Mouse (Mus musculus) kidney, postnatal 25 days (tissue): ENCODE data around the gene Lrrn4.

ENCODE experiments used
- DNase-seq, 2 experiments: peaks; one replicate each; pipeline ENCODE4 v3.0.0; 2021; ENCODE audit warnings: mixed read lengths in 2 of 2

Lrrn4 gene

GRCm38 (mm10) chr2:132870286-132870685 is 10.4 kb downstream of the Lrrn4 start:
- DNase-seq: no peak

- DNase-seq: peak in 1 of 2 experiments; percentile 43
Measured at GRCm38 (mm10) chr2:132869682-132870081, 11.0 kb downstream of the Lrrn4 start.

- DNase-seq: no peak
Measured at GRCm38 (mm10) chr2:132867521-132867920, 13.2 kb downstream of the Lrrn4 start.

- no peak for DNase-seq
Measured at GRCm38 (mm10) chr2:132863325-132863724, 17.4 kb downstream of the Lrrn4 start.

GRCm38 (mm10) chr2:132861456-132861855 is 19.2 kb downstream of the Lrrn4 start:
- DNase-seq: no peak

- DNase-seq: no peak
Measured at GRCm38 (mm10) chr2:132860435-132860834, 20.3 kb downstream of the Lrrn4 start.

- no peak for DNase-seq
Measured at GRCm38 (mm10) chr2:132856333-132856732, 24.4 kb downstream of the Lrrn4 start.

- DNase-seq: no peak
Measured at GRCm38 (mm10) chr2:132853051-132853450, 27.6 kb downstream of the Lrrn4 start.

- no peak for DNase-seq
Measured at GRCm38 (mm10) chr2:132849141-132849540, 31.6 kb downstream of the Lrrn4 start.

GRCm38 (mm10) chr2:132848361-132848760 is 32.3 kb downstream of the Lrrn4 start:
- no peak for DNase-seq

GRCm38 (mm10) chr2:132847581-132847980 is 33.1 kb downstream of the Lrrn4 start:
- peak; percentile 22 to 56 for DNase-seq

GRCm38 (mm10) chr2:132846407-132847358 is 34.0 kb downstream of the Lrrn4 start, which contains the start of gene Crls1:
Gene Crls1, plus strand, starts transcription at chr2:132846666.
- peak; percentile 92 to 94 for DNase-seq

GRCm38 (mm10) chr2:132841071-132841470 is 39.6 kb downstream of the Lrrn4 start:
- no peak for DNase-seq
